Mouse (Mus musculus) gastrocnemius, adult 18-20 months (tissue): ENCODE results near the gene Flnb. TPM values are rescaled to one million over a fixed set of nuclear protein-coding genes. Genes with fewer than 3 reads are reported as not detected.

Experiments used
- DNase-seq: peaks from one replicate; pipeline ENCODE4 v3.0.0; 2021; ENCODE audit warnings: low spot score
- long read RNA-seq, 2 experiments: library from polyadenylated mRNA; stranded (forward); transcript quantifications; one replicate each; pipeline ENCODE4 v2.0.0; 2021
- total RNA-seq, 2 experiments: library from RNA; stranded (reverse); gene quantifications; 2 replicates each; pipeline ENCODE4 v1.2.3; 2021

The Flnb gene
- total RNA-seq, result 10 to 100 TPM in 1 of 2 experiments, 1 to 10 TPM in 1; 6.2 to 10.5 TPM
- long read RNA-seq, experiment 1, full-length matches to known transcripts, result 2 of 11 reads
- long read RNA-seq, experiment 1, partial matches to known transcripts, result 7 of 11 reads
- long read RNA-seq, experiment 1, other reads (novel, unspliced or antisense), result 2 of 11 reads
- long read RNA-seq, experiment 2, partial matches to known transcripts, result 4 of 5 reads
- long read RNA-seq, experiment 2, other reads (novel, unspliced or antisense), result 1 of 5 reads

GRCm38 (mm10) chr14:7817770-7818462, at the start of gene Flnb:
Flnb (plus strand) TSS chr14:7817957.
- peak; percentile 95 for DNase-seq

GRCm38 (mm10) chr14:7773714-7774389, 43.9 kb upstream of the Flnb start:
- DNase-seq, result peak; percentile 29

GRCm38 (mm10) chr14:7786073-7786472, 31.7 kb upstream of the Flnb start:
- no peak for DNase-seq

- peak; percentile 12 for DNase-seq
Observed at GRCm38 (mm10) chr14:7789266-7790030, 28.3 kb upstream of the Flnb start.

GRCm38 (mm10) chr14:7791061-7791531, 26.7 kb upstream of the Flnb start:
- DNase-seq, result no peak

GRCm38 (mm10) chr14:7791532-7792159, 26.1 kb upstream of the Flnb start, which contains the start of gene Gm26661:
Gm26661 (plus strand) TSS chr14:7791587.
- DNase-seq, result peak; percentile 48

- DNase-seq, result no peak
Observed at GRCm38 (mm10) chr14:7795961-7796360, 21.8 kb upstream of the Flnb start.

GRCm38 (mm10) chr14:7800611-7801010, 17.1 kb upstream of the Flnb start:
- no peak for DNase-seq

GRCm38 (mm10) chr14:7801831-7802230, 15.9 kb upstream of the Flnb start:
- DNase-seq, result no peak

- DNase-seq, result no peak
Observed at GRCm38 (mm10) chr14:7803874-7804557, 13.7 kb upstream of the Flnb start.

- no peak for DNase-seq
Observed at GRCm38 (mm10) chr14:7804558-7804905, 13.2 kb upstream of the Flnb start.

- DNase-seq, result no peak
Observed at GRCm38 (mm10) chr14:7807711-7808110, 10.0 kb upstream of the Flnb start.

- no peak for DNase-seq
Observed at GRCm38 (mm10) chr14:7808501-7808981, 9.2 kb upstream of the Flnb start.

GRCm38 (mm10) chr14:7809043-7809955, 8.5 kb upstream of the Flnb start:
- no peak for DNase-seq

GRCm38 (mm10) chr14:7818463-7819121, 835 bp downstream of the Flnb start:
- no peak for DNase-seq

- no peak for DNase-seq
Observed at GRCm38 (mm10) chr14:7819446-7819845, 1.7 kb downstream of the Flnb start.

GRCm38 (mm10) chr14:7821341-7821740, 3.6 kb downstream of the Flnb start:
- no peak for DNase-seq

GRCm38 (mm10) chr14:7822693-7823092, 4.9 kb downstream of the Flnb start:
- DNase-seq, result peak; percentile 56
